Mouse (Mus musculus) MEL (cell line): ENCODE results near the gene Nfkbib. TPM values are rescaled to one million over a fixed set of nuclear protein-coding genes. Genes with fewer than 3 reads are reported as not detected.

Source experiments
- DNase-seq: peaks from one replicate; pipeline ENCODE4 v3.0.0; 2011; ENCODE audit warnings: low read depth, low spot score
- H3K27ac ChIP-seq: 2 replicates; pipeline ENCODE4 v1.5.1; 2012; ENCODE audit warnings: low read depth, mild to moderate bottlenecking, control low read depth, low read length, moderate library complexity; ENCODE audit not compliant: control insufficient read depth
- H3K27me3 ChIP-seq, 2 experiments: fragments of 150-350 bp in 1 of 2; sonication (generic) in 1 of 2; 2 replicates each; pipeline ENCODE4 v1.6.1; 2012; ENCODE audit warnings: low read length in 2 of 2, mild to moderate bottlenecking in 2 of 2, improper control_type of control experiment in 1 of 2, moderate library complexity in 1 of 2; ENCODE audit not compliant: insufficient read depth in 2 of 2, control insufficient read depth in 1 of 2
- H3K36me3 ChIP-seq, 2 experiments: 2 replicates each; pipeline ENCODE4 v1.6.1; 2012 to 2014; ENCODE audit warnings: low read length in 2 of 2, improper control_type of control experiment in 1 of 2, inconsistent platforms in 1 of 2, mild to moderate bottlenecking in 1 of 2; ENCODE audit not compliant: insufficient read depth in 2 of 2, control insufficient read depth in 1 of 2
- H3K4me1 ChIP-seq, 2 experiments: fragments of 150-350 bp in 1 of 2; sonication (generic) in 1 of 2; 2 replicates each; pipeline ENCODE4 v1.6.1; 2012; ENCODE audit warnings: low read length in 2 of 2, improper control_type of control experiment in 1 of 2, mild to moderate bottlenecking in 1 of 2; ENCODE audit not compliant: insufficient read depth in 2 of 2, control insufficient read depth in 1 of 2
- H3K4me3 ChIP-seq, 2 experiments: fragments of 150-350 bp in 1 of 2; sonication (generic) in 1 of 2; 2 replicates each; pipeline ENCODE4 v1.5.1; 2012; ENCODE audit warnings: low read depth in 2 of 2, low read length in 2 of 2, mild to moderate bottlenecking in 2 of 2, moderate library complexity in 2 of 2, control low read depth in 1 of 2, improper control_type of control experiment in 1 of 2; ENCODE audit not compliant: control insufficient read depth in 1 of 2, insufficient read depth in 1 of 2
- H3K79me2 ChIP-seq: 2 replicates; pipeline ENCODE4 v1.6.1; 2012; ENCODE audit warnings: mild to moderate bottlenecking, low read length, moderate library complexity; ENCODE audit not compliant: control insufficient read depth, poor library complexity, insufficient read depth
- H3K9ac ChIP-seq: 2 replicates; pipeline ENCODE4 v1.6.1; 2012; ENCODE audit warnings: low read depth, mild to moderate bottlenecking, control low read depth, low read length, moderate library complexity; ENCODE audit not compliant: control insufficient read depth, poor library complexity, severe bottlenecking
- H3K9me3 ChIP-seq: fragments of 150-350 bp; sonication (generic); replicated peaks from 2 replicates; pipeline ENCODE4 v1.6.1; 2012; ENCODE audit warnings: mild to moderate bottlenecking, low read length, improper control_type of control experiment, moderate library complexity; ENCODE audit not compliant: insufficient read depth
- CHD1 ChIP-seq: IDR thresholded peaks from 2 replicates; pipeline ENCODE4 v1.6.1; 2012; ENCODE audit warnings: low read depth, mild to moderate bottlenecking, inconsistent platforms, low read length, improper control_type of control experiment
- CHD2 ChIP-seq: IDR thresholded peaks from 2 replicates; pipeline ENCODE4 v1.6.1; 2011; ENCODE audit warnings: low read length, improper control_type of control experiment
- CTCF ChIP-seq, 3 experiments: IDR thresholded peaks in 2 of 3; conservative IDR thresholded peaks in 1 of 3; 2 replicates each; pipeline ENCODE4 v1.5.1; 2011 to 2012; ENCODE audit warnings: low read length in 3 of 3, low read depth in 2 of 3, mild to moderate bottlenecking in 2 of 3, improper control_type of control experiment in 1 of 3, inconsistent platforms in 1 of 3, mixed read lengths in 1 of 3, moderate library complexity in 1 of 3; ENCODE audit not compliant: control insufficient read depth in 1 of 3, insufficient read depth in 1 of 3, poor library complexity in 1 of 3, severe bottlenecking in 1 of 3
- EP300 ChIP-seq, 2 experiments: IDR thresholded peaks; 2 replicates each; pipeline ENCODE4 v1.6.1; 2011; ENCODE audit warnings: improper control_type of control experiment in 2 of 2, low read length in 2 of 2, low read depth in 1 of 2, mild to moderate bottlenecking in 1 of 2
- JUND ChIP-seq: IDR thresholded peaks from 2 replicates; pipeline ENCODE4 v1.6.1; 2011; ENCODE audit warnings: low read depth, mild to moderate bottlenecking, improper control_type of control experiment, low read length
- MAX ChIP-seq: IDR thresholded peaks from 2 replicates; pipeline ENCODE4 v1.6.1; 2011; ENCODE audit warnings: low read length, improper control_type of control experiment
- MYC ChIP-seq: IDR thresholded peaks from 2 replicates; pipeline ENCODE4 v1.6.1; 2011; ENCODE audit warnings: low read depth, mild to moderate bottlenecking, low read length, improper control_type of control experiment, moderate library complexity
- RAD21 ChIP-seq: IDR thresholded peaks from 2 replicates; pipeline ENCODE4 v1.6.1; 2011; ENCODE audit warnings: mild to moderate bottlenecking, low read depth, low read length, improper control_type of control experiment
- USF2 ChIP-seq, 2 experiments: IDR thresholded peaks; 2 replicates each; pipeline ENCODE4 v1.6.1; 2011 to 2012; ENCODE audit warnings: improper control_type of control experiment in 2 of 2, low read length in 2 of 2, borderline replicate concordance in 1 of 2, inconsistent platforms in 1 of 2, low read depth in 1 of 2, mild to moderate bottlenecking in 1 of 2; ENCODE audit not compliant: insufficient read depth in 1 of 2
- ZMIZ1 ChIP-seq: IDR thresholded peaks from 2 replicates; pipeline ENCODE4 v1.6.1; 2012; ENCODE audit warnings: low read depth, mild to moderate bottlenecking, inconsistent platforms, low read length, improper control_type of control experiment, moderate library complexity
- ZNF384 ChIP-seq: IDR thresholded peaks from 2 replicates; pipeline ENCODE4 v1.6.1; 2012; ENCODE audit warnings: low read depth, mild to moderate bottlenecking, inconsistent platforms, low read length, improper control_type of control experiment
- polyA plus RNA-seq, 2 experiments: library from polyadenylated mRNA; stranded (reverse) in 1 of 2; unstranded in 1 of 2; fragments of >175 nt in 1 of 2; fragments of >200 nt in 1 of 2; gene quantifications; 2 replicates each; pipeline versions ENCODE4 v1.2.1 to v1.2.4; 2012; ENCODE audit warnings: low replicate concordance in 2 of 2, low read depth in 1 of 2; ENCODE audit not compliant: insufficient read length in 2 of 2, insufficient read depth in 1 of 2, missing spikeins in 1 of 2
- total RNA-seq: library from RNA; depleted of rRNA; stranded (reverse); fragments of 300-350 nt; gene quantifications from 2 replicates; pipeline ENCODE4 v1.2.3, GENCODE M21; 2012

The Nfkbib gene
- total and polyA plus RNA-seq, 3 experiments, result 32.9 to 52.7 TPM; not detected in 1

DNA sequence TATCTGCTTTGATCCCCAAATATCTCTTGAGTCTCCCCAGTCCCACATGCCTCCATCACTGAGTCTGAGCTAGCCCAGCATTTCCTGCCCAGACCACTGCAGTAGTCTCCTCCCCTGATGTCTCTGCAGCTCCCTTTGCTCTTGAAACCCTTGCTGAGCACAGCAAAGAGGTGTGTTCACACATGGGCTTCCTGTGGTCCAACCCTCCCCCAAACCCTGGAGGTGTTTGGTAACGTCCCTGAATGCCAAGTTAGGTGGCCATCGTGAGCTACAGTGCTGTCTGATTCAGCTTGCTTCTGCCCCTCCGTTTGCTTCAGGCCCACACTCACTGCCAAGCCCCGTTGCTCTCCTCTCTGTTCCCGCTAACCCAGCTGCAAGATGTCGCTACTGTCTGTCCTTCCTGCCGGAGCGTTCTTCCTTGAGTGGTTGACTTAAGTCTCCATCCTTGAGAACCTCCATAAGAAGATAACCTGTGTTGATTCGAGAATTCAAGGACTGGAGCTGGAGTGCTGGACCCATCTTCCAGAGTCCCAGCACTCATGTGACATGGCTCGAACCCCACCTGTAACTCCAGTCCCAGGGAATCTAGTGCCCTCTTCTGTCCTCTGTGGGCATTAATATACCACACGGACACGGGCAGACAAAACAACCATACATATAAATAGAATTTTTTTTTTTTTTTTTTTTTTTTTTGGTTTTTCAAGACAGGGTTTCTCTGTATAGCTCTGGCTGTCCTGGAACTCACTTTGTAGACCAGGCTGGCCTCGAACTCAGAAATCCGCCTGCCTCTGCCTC lies 25.3 kb upstream of the Nfkbib start:
- no peak overlapping the region for H3K4me3 ChIP-seq
- no peak overlapping the region for H3K9ac ChIP-seq
- TF ChIP-seq CTCF (IDR thresholded peaks at IDR 0.05 in 2 of 3, conservative IDR thresholded peaks at IDR 0.05 in 1 of 3; ENCODE audit: control insufficient read depth in 1 of 3, insufficient read depth in 1 of 3, low read depth in 2 of 3, low read length in 3 of 3, poor library complexity in 1 of 3, severe bottlenecking in 1 of 3) (peak in 1 of 3 experiments; percentile 3; a peak in 1 of 6 replicates), USF2 (IDR thresholded peaks at IDR 0.05; ENCODE audit: borderline replicate concordance in 1 of 2, insufficient read depth in 1 of 2, low read depth in 1 of 2, low read length in 2 of 2) (no peak), CHD2 (no peak)
- H3K79me2 ChIP-seq, result peaks cover 9% of the 10 kb centered on the region; the same call in 1 of the 2 replicates
- H3K27ac ChIP-seq, result no peak overlapping the region
- no peaks in the 10 kb centered on the region for H3K36me3 ChIP-seq
- no peak for DNase-seq
- peaks cover 0 to 7% of the 10 kb centered on the region in 2 experiments; a peak in 2 of 4 replicates for H3K4me1 ChIP-seq
- no peaks in the 10 kb centered on the region for H3K27me3 ChIP-seq
- H3K9me3 ChIP-seq, result no peaks in the 10 kb centered on the region

DNA sequence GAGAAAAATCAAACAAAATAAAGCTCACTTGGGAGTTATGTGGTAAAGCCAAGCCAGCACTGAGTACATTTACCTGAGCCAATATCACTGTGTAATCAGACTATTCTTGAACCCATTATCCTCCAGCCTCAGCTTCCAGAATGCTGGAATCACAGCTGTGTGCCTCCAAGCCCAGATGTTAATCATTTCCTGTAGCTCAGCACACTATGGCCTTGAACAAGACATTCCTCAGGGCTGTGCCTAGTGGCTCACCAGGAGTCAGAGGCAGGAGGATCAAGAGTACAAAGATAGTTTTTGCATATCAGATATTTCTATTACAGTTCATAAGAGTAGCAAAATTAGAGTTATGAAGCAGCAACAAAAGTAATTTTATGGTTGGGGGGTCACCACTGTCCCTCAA lies 24.4 kb upstream of the Nfkbib start:
- Histone ChIP-seq H3K27me3 (no peaks in the 10 kb centered on the region), H3K36me3 (no peaks in the 10 kb centered on the region), H3K27ac (no peak overlapping the region), H3K9me3 (no peaks in the 10 kb centered on the region), H3K9ac (no peak overlapping the region), H3K4me3 (no peak overlapping the region), H3K4me1 (peaks cover 0 to 5% of the 10 kb centered on the region in 2 experiments; a peak in 2 of 4 replicates), H3K79me2 (peaks cover 5% of the 10 kb centered on the region; the same call in 1 of the 2 replicates)
- DNase-seq, result no peak
- TF ChIP-seq MYC (no peak), MAX (no peak), EP300 (IDR thresholded peaks at IDR 0.05; ENCODE audit: low read depth in 1 of 2, low read length in 2 of 2) (no peak), JUND (no peak), CHD1 (no peak), CTCF (IDR thresholded peaks at IDR 0.05 in 2 of 3, conservative IDR thresholded peaks at IDR 0.05 in 1 of 3; ENCODE audit: control insufficient read depth in 1 of 3, insufficient read depth in 1 of 3, low read depth in 2 of 3, low read length in 3 of 3, poor library complexity in 1 of 3, severe bottlenecking in 1 of 3) (no peak), ZNF384 (no peak)

DNA sequence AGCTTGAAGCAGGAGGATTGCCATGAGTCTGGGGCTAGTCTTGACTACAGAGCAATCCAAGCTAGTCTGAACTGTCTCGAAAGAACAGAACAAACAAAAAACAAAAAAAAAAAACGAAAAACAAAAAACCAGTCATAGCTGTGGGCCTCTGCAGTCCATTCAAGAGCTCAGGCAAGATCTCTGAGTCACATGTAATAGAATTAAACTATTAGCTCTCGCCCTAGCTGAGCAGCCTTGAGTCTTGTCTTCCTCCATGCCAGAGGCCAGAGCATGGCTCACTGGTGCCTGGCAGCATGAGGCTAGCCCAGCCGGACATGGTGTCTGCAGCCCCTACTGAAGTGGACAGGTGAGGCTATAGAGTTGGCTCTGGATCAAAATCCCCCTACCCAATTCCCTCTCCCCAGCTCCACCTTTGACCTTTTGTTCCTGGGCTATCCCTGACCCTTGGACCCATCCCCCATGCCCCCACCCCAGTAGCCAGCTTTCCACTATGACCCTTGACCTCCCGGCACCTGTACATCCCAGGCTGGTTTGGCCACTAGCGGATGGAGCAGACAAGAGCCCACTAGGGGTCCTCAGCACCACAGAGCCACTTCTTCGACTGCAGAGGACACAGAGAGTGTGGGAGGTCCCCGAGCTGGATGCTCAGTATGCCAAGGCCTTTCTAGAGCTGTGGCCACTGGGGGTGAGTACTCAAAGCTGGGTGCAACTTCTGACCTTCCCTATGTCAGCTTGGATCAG lies 22.9 kb upstream of the Nfkbib start:
- no peak overlapping the region for H3K27ac ChIP-seq
- peak in 2 of 3 experiments; percentile 31 to 32; a peak in 3 of 6 replicates for TF ChIP-seq CTCF (IDR thresholded peaks at IDR 0.05 in 2 of 3, conservative IDR thresholded peaks at IDR 0.05 in 1 of 3; ENCODE audit: control insufficient read depth in 1 of 3, insufficient read depth in 1 of 3, low read depth in 2 of 3, low read length in 3 of 3, poor library complexity in 1 of 3, severe bottlenecking in 1 of 3)
- peak; percentile 21 for TF ChIP-seq RAD21
- no peak for TF ChIP-seq ZMIZ1
- H3K4me1 ChIP-seq, result peaks cover 0 to 5% of the 10 kb centered on the region in 2 experiments; a peak in 1 of 4 replicates
- H3K9ac ChIP-seq, result no peak overlapping the region
- no peak overlapping the region for H3K4me3 ChIP-seq
- no peaks in the 10 kb centered on the region for H3K27me3 ChIP-seq
- DNase-seq, result no peak
- no peaks in the 10 kb centered on the region for H3K9me3 ChIP-seq
- no peaks in the 10 kb centered on the region for H3K36me3 ChIP-seq
- no peaks in the 10 kb centered on the region for H3K79me2 ChIP-seq
